Mouse (Mus musculus) kidney, embryonic 16.5 days (tissue): ENCODE measurements around the gene Bcl9. TPM values are rescaled to one million over a fixed set of nuclear protein-coding genes. Genes with fewer than 3 reads are reported as not detected.
A peak's percentile ranks its signal among the peaks of the same experiment; 100 is the strongest.

Source experiments
- ATAC-seq: fragments of 200-750 bp; cut with Nextera tagmentation; 2 replicates; pipeline ENCODE4 v1.8.0; 2017; ENCODE audit warnings: moderate TSS enrichment; ENCODE audit not compliant: low FRiP score, low TSS enrichment
- H3K27ac ChIP-seq: fragments of 300-500 bp; sonication (generic); 2 replicates; pipeline ENCODE4 v1.5.1; 2014; ENCODE audit warnings: low read length
- H3K27me3 ChIP-seq: fragments of 300-500 bp; sonication (generic); 2 replicates; pipeline ENCODE4 v1.6.1; 2014; ENCODE audit warnings: low read length, control low read depth, mixed read lengths; ENCODE audit not compliant: insufficient read depth
- H3K36me3 ChIP-seq: fragments of 300-500 bp; sonication (generic); 2 replicates; pipeline ENCODE4 v1.6.1; 2014; ENCODE audit warnings: low read length, control low read depth, mixed read lengths; ENCODE audit not compliant: insufficient read depth
- H3K4me1 ChIP-seq: fragments of 300-500 bp; sonication (generic); 2 replicates; pipeline ENCODE4 v1.6.1; 2014; ENCODE audit warnings: low read length, control low read depth, mixed read lengths; ENCODE audit not compliant: insufficient read depth
- H3K4me2 ChIP-seq: fragments of 300-500 bp; sonication (generic); replicated peaks from 2 replicates; pipeline ENCODE4 v1.6.1; 2014; ENCODE audit warnings: low read depth, low read length
- H3K4me3 ChIP-seq: fragments of 300-500 bp; sonication (generic); 2 replicates; pipeline ENCODE4 v1.5.1; 2014; ENCODE audit warnings: mild to moderate bottlenecking, low read length
- H3K9ac ChIP-seq: fragments of 300-500 bp; sonication (generic); replicated peaks from 2 replicates; pipeline ENCODE4 v1.6.1; 2014; ENCODE audit warnings: low read length
- H3K9me3 ChIP-seq: fragments of 300-500 bp; sonication (generic); 2 replicates; pipeline ENCODE4 v1.6.1; 2016; ENCODE audit warnings: low read length, control low read depth
- WGBS: fragments of 180-500 bp; shearing (Covaris S2); extraction: QIAGEN DNeasy Blood & Tissue Kit; methylation state at CpG from one replicate; pipeline ENCODE4 v1.1.7; 2014; 5-methylcytosine and 5-hydroxymethylcytosine counted together
- polyA plus RNA-seq: library from polyadenylated mRNA; unstranded; fragments of >200 nt; fragmentation: Nextera tagmentation; extraction: Ambion mirVana; gene quantifications from 2 replicates; pipeline ENCODE4 v1.2.1, GENCODE M21; 2015

Bcl9 gene
- polyA plus RNA-seq, 1 experiment from 2014 or later, result 60.8 TPM

GRCm38 (mm10) chr3:97157958-97158599, 139.6 kb downstream of the Bcl9 start:
- H3K4me2 ChIP-seq, result peak overlapping the region; percentile 69
- WGBS, result under 1% methylated on average over 17 of the region's 17 CpGs
- H3K27ac ChIP-seq, result peak overlapping the region; percentile 84
- peaks cover 17% of the 10 kb centered on the region for H3K4me1 ChIP-seq
- ATAC-seq, result no peak; the same call in 1 of the 2 replicates
- peak overlapping the region; percentile 65 for H3K4me3 ChIP-seq
- H3K27me3 ChIP-seq, result no peaks in the 10 kb centered on the region
- H3K9me3 ChIP-seq, result no peaks in the 10 kb centered on the region
- H3K9ac ChIP-seq, result peak overlapping the region; percentile 78
- no peaks in the 10 kb centered on the region for H3K36me3 ChIP-seq

- H3K4me3 ChIP-seq, result no peak overlapping the region
- no peak for ATAC-seq
- H3K27me3 ChIP-seq, result no peaks in the 10 kb centered on the region
- no peaks in the 10 kb centered on the region for H3K9me3 ChIP-seq
- no peaks in the 10 kb centered on the region for H3K36me3 ChIP-seq
- no peak overlapping the region for H3K4me2 ChIP-seq
- no peak overlapping the region for H3K27ac ChIP-seq
- H3K9ac ChIP-seq, result no peak overlapping the region
- H3K4me1 ChIP-seq, result peaks cover 17% of the 10 kb centered on the region
- WGBS, result 86% methylated on average over 1 of the region's 1 CpGs
Observed at GRCm38 (mm10) chr3:97157308-97157707, 140.4 kb downstream of the Bcl9 start.

DNA sequence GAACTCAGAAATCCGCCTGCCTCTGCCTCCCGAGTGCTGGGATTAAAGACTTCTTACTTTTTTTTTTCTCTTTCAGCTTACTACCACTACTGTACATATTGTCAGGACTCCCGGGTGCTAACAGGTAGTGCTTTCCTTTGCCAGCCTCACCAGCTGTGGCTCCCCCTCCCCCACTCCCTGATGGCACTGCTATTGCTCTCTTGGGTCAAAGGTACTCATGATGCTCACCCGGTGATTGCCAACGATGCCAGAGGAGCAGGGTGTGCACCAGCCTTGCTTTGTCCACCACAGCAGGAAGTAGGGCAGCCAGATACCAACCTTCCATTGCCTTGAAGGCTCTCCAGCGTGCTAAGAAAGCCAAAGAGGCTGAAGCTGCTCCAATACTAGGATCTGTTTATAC, 141.3 kb downstream of the Bcl9 start:
- H3K4me3 ChIP-seq, result no peak overlapping the region
- peaks cover 17% of the 10 kb centered on the region for H3K4me1 ChIP-seq
- H3K4me2 ChIP-seq, result no peak overlapping the region
- H3K27ac ChIP-seq, result no peak overlapping the region
- WGBS, result 94% methylated on average over 6 of the region's 6 CpGs
- ATAC-seq, result no peak
- no peaks in the 10 kb centered on the region for H3K9me3 ChIP-seq
- no peaks in the 10 kb centered on the region for H3K36me3 ChIP-seq
- H3K9ac ChIP-seq, result no peak overlapping the region
- H3K27me3 ChIP-seq, result no peaks in the 10 kb centered on the region

Other genes starting within 250 kb of the Bcl9 start
- gene Acp6, start 139.1 kb downstream of the Bcl9 start, polyA plus RNA-seq, result 59.8 and 60.3 TPM in 2 replicates
- 0.06 TPM in 1 of 2 replicates, not detected in the other for gene Olfr1402, start 124.1 kb upstream of the Bcl9 start, polyA plus RNA-seq